Mouse (Mus musculus) frontal cortex, postnatal 25 days (tissue): Measurements from ENCODE around the gene Cfap57.
"Not testable (repeated sequence)": the region's sequence is repeated elsewhere in the genome, so short reads cannot be mapped to it uniquely, and the experiment has no call there.

Experiments
- DNase-seq, 2 experiments: peaks; one replicate each; pipeline ENCODE4 v3.0.0; 2022; ENCODE audit warnings: low spot score in 2 of 2

The Cfap57 gene

GRCm38 (mm10) chr4:118564062-118564925, 56.3 kb downstream of the Cfap57 start:
- no peak for DNase-seq

- DNase-seq, result no peak
These were observed 67.4 kb downstream of the Cfap57 start for GRCm38 (mm10) chr4:118553039-118553649.

GRCm38 (mm10) chr4:118548130-118548480, 72.5 kb downstream of the Cfap57 start:
- DNase-seq, result not testable (repeated sequence)

- DNase-seq, result peak; percentile 50 to 55
These were observed 73.0 kb downstream of the Cfap57 start for GRCm38 (mm10) chr4:118547424-118548129.

- no peak for DNase-seq
These were observed 76.0 kb downstream of the Cfap57 start for GRCm38 (mm10) chr4:118544441-118545127.

GRCm38 (mm10) chr4:118543592-118544260, 76.9 kb downstream of the Cfap57 start, which contains the start of gene Tmem125:
Tmem125 (minus strand) TSS chr4:118544044.
- DNase-seq, result no peak

GRCm38 (mm10) chr4:118543158-118543530, 77.4 kb downstream of the Cfap57 start:
- peak; percentile 11 to 23 for DNase-seq

- no peak for DNase-seq
These were observed 77.9 kb downstream of the Cfap57 start for GRCm38 (mm10) chr4:118542510-118543157.

GRCm38 (mm10) chr4:118539904-118540303, 80.7 kb downstream of the Cfap57 start:
- DNase-seq, result no peak

GRCm38 (mm10) chr4:118537801-118538200, 82.8 kb downstream of the Cfap57 start:
- DNase-seq, result no peak

- DNase-seq, result no peak
These were observed 85.0 kb downstream of the Cfap57 start for GRCm38 (mm10) chr4:118535610-118536009.

- no peak for DNase-seq
These were observed 87.0 kb downstream of the Cfap57 start for GRCm38 (mm10) chr4:118533605-118534004.

GRCm38 (mm10) chr4:118533156-118533555, 87.4 kb downstream of the Cfap57 start:
- no peak for DNase-seq

GRCm38 (mm10) chr4:118532663-118533062, 87.9 kb downstream of the Cfap57 start:
- DNase-seq, result no peak

- no peak for DNase-seq
These were observed 92.9 kb downstream of the Cfap57 start for GRCm38 (mm10) chr4:118527720-118528119.

GRCm38 (mm10) chr4:118527335-118527681, 93.3 kb downstream of the Cfap57 start:
- DNase-seq, result no peak

- no peak for DNase-seq
These were observed 93.9 kb downstream of the Cfap57 start, which contains the start of gene 2610528J11Rik for GRCm38 (mm10) chr4:118526408-118527334. 2610528J11Rik (plus strand) TSS chr4:118526999.

- no peak for DNase-seq
These were observed 94.8 kb downstream of the Cfap57 start for GRCm38 (mm10) chr4:118525779-118526178.

- DNase-seq, result no peak
These were observed 96.6 kb downstream of the Cfap57 start for GRCm38 (mm10) chr4:118523976-118524375.

GRCm38 (mm10) chr4:118522248-118522647, 98.3 kb downstream of the Cfap57 start:
- no peak for DNase-seq
